Mouse (Mus musculus) spleen, adult 2 months (tissue): Measurements from ENCODE around the gene Tnf. TPM values are rescaled to one million over a fixed set of nuclear protein-coding genes. Genes with fewer than 3 reads are reported as not detected.

Experiments used
- DNase-seq, 2 experiments: peaks; one replicate each; pipeline versions ENCODE4 v3.0.0 to v3.0.0-alpha.2; 2012 to 2021; ENCODE audit warnings: low spot score in 2 of 2, low read depth in 1 of 2
- H3K27ac ChIP-seq: fragments of 200-500 bp; 2 replicates; pipeline ENCODE4 v1.5.1; 2012; ENCODE audit warnings: low read length, inconsistent platforms; ENCODE audit not compliant: insufficient read depth
- H3K27me3 ChIP-seq: fragments of 200-500 bp; 2 replicates; pipeline ENCODE4 v1.6.1; 2012; ENCODE audit warnings: mild to moderate bottlenecking, moderate library complexity, low read length, inconsistent platforms; ENCODE audit not compliant: control insufficient read depth, insufficient read depth
- H3K36me3 ChIP-seq: fragments of 200-500 bp; 2 replicates; pipeline ENCODE4 v1.6.1; 2012; ENCODE audit warnings: mild to moderate bottlenecking, low read length, inconsistent platforms; ENCODE audit not compliant: control insufficient read depth, insufficient read depth
- H3K4me1 ChIP-seq: fragments of 200-500 bp; 2 replicates; pipeline ENCODE4 v1.6.1; 2011; ENCODE audit warnings: inconsistent platforms; ENCODE audit not compliant: control insufficient read depth, insufficient read depth, insufficient read length
- H3K4me3 ChIP-seq: fragments of 200-500 bp; 2 replicates; pipeline ENCODE4 v1.5.1; 2011; ENCODE audit warnings: mild to moderate bottlenecking, inconsistent platforms; ENCODE audit not compliant: insufficient read depth, insufficient read length; ENCODE audit errors: extremely low read depth
- CTCF ChIP-seq: fragments of 200-500 bp; IDR thresholded peaks from 2 replicates; pipeline ENCODE4 v1.5.1; 2011; ENCODE audit warnings: mild to moderate bottlenecking, inconsistent platforms; ENCODE audit not compliant: insufficient read depth, insufficient read length, insufficient replicate concordance; ENCODE audit errors: extremely low read depth
- POLR2A ChIP-seq: fragments of 200-500 bp; IDR thresholded peaks from 2 replicates; pipeline ENCODE4 v1.6.1; 2011; ENCODE audit warnings: low read depth, low read length, inconsistent platforms
- WGBS: fragments of 180-500 bp; shearing (Covaris S2); methylation state at CpG from one replicate; pipeline ENCODE4 v1.1.7; 2018; 5-methylcytosine and 5-hydroxymethylcytosine counted together
- polyA plus RNA-seq: library from polyadenylated mRNA; depleted of rRNA; stranded (reverse); fragments of >200 nt; gene quantifications from 2 replicates; pipeline ENCODE4 v1.2.3, GENCODE M21; 2012; rRNA removed

Gene Tnf
- polyA plus RNA-seq, 1 experiment, result 7.5 TPM

GRCm38 (mm10) chr17:35156461-35157200 is 45.2 kb downstream of the Tnf start:
- H3K36me3 ChIP-seq, result peaks cover 97% of the 10 kb centered on the region
- 95% methylated on average over 33 of the region's 33 CpGs for WGBS

GRCm38 (mm10) chr17:35155451-35155850 is 46.4 kb downstream of the Tnf start:
- no peaks in the 10 kb centered on the region for H3K4me1 ChIP-seq
- H3K4me3 ChIP-seq, result no peak overlapping the region
- H3K36me3 ChIP-seq, result peaks cover 94% of the 10 kb centered on the region
- no peak for DNase-seq
- WGBS, result 93% methylated on average over 12 of the region's 12 CpGs
- TF ChIP-seq CTCF (no peak), POLR2A (no peak)
- no peaks in the 10 kb centered on the region for H3K27me3 ChIP-seq
- no peak overlapping the region for H3K27ac ChIP-seq

More at GRCm38 (mm10) chr17:35156461-35157200, 45.2 kb downstream of the Tnf start:
- no peaks in the 10 kb centered on the region for H3K4me1 ChIP-seq
- no peak overlapping the region for H3K4me3 ChIP-seq
- TF ChIP-seq POLR2A, result no peak
- TF ChIP-seq CTCF, result no peak
- DNase-seq, result no peak
- H3K27me3 ChIP-seq, result no peaks in the 10 kb centered on the region
- H3K27ac ChIP-seq, result no peak overlapping the region

- Histone ChIP-seq H3K4me1 (no peaks in the 10 kb centered on the region), H3K36me3 (peaks cover 94% of the 10 kb centered on the region), H3K27me3 (no peaks in the 10 kb centered on the region), H3K4me3 (no peak overlapping the region), H3K27ac (no peak overlapping the region)
- TF ChIP-seq CTCF (no peak), POLR2A (no peak)
- WGBS, result 96% methylated on average over 7 of the region's 7 CpGs
- DNase-seq, result no peak
Observed at GRCm38 (mm10) chr17:35154616-35155015, 47.2 kb downstream of the Tnf start.

- no peaks in the 10 kb centered on the region for H3K4me1 ChIP-seq
- DNase-seq, result no peak
- H3K27me3 ChIP-seq, result no peaks in the 10 kb centered on the region
- TF ChIP-seq POLR2A (no peak), CTCF (no peak)
- peaks cover 93% of the 10 kb centered on the region for H3K36me3 ChIP-seq
- H3K27ac ChIP-seq, result no peak overlapping the region
- WGBS, result 94% methylated on average over 4 of the region's 4 CpGs
- no peak overlapping the region for H3K4me3 ChIP-seq
Observed at GRCm38 (mm10) chr17:35153931-35154330, 47.9 kb downstream of the Tnf start.

GRCm38 (mm10) chr17:35153077-35153476 is 48.7 kb downstream of the Tnf start:
- Histone ChIP-seq H3K27me3 (no peaks in the 10 kb centered on the region), H3K4me1 (no peaks in the 10 kb centered on the region), H3K27ac (no peak overlapping the region), H3K36me3 (peaks cover 86% of the 10 kb centered on the region), H3K4me3 (no peak overlapping the region)
- WGBS, result 91% methylated on average over 9 of the region's 9 CpGs
- DNase-seq, result no peak
- TF ChIP-seq POLR2A (no peak), CTCF (no peak)

- no peak for DNase-seq
- H3K4me1 ChIP-seq, result no peaks in the 10 kb centered on the region
- WGBS, result 94% methylated on average over 4 of the region's 4 CpGs
- H3K27me3 ChIP-seq, result no peaks in the 10 kb centered on the region
- peaks cover 78% of the 10 kb centered on the region for H3K36me3 ChIP-seq
- H3K27ac ChIP-seq, result no peak overlapping the region
- no peak overlapping the region for H3K4me3 ChIP-seq
- TF ChIP-seq POLR2A (no peak), CTCF (no peak)
Observed at GRCm38 (mm10) chr17:35152121-35152520, 49.7 kb downstream of the Tnf start.

Other genes starting within 250 kb of the Tnf start
- gene Hspa1b, start 242.8 kb downstream of the Tnf start, polyA plus RNA-seq, result 7.6 and 12.5 TPM in 2 replicates
- not detected in 2 replicates for gene Gm20481, start 232.1 kb downstream of the Tnf start, polyA plus RNA-seq
- 4.2 and 6.7 TPM in 2 replicates for gene Hspa1a, start 229.9 kb downstream of the Tnf start, polyA plus RNA-seq
- gene Hspa1l, start 229.3 kb downstream of the Tnf start, polyA plus RNA-seq, result 0.05 and 0.06 TPM in 2 replicates
- gene Lsm2, start 220.1 kb downstream of the Tnf start, polyA plus RNA-seq, result 60.7 and 65.2 TPM in 2 replicates
- 489 and 697 TPM in 2 replicates for gene Vars, start 201.0 kb downstream of the Tnf start, polyA plus RNA-seq
- gene Vwa7, start 185.4 kb downstream of the Tnf start, polyA plus RNA-seq, result 0.72 and 0.90 TPM in 2 replicates
- 7.3 and 14.7 TPM in 2 replicates for gene Sapcd1, start 174.0 kb downstream of the Tnf start, polyA plus RNA-seq
- 8.6 and 9.5 TPM in 2 replicates for gene Msh5, start 155.3 kb downstream of the Tnf start, polyA plus RNA-seq
- 123 and 134 TPM in 2 replicates for gene Clic1, start 152.0 kb downstream of the Tnf start, polyA plus RNA-seq
- gene Ddah2, start 143.0 kb downstream of the Tnf start, polyA plus RNA-seq, result 18.4 and 18.9 TPM in 2 replicates
- gene Ly6g6c, start 136.6 kb downstream of the Tnf start, polyA plus RNA-seq, result 0.47 and 0.59 TPM in 2 replicates
- gene Mpig6b, start 135.8 kb downstream of the Tnf start, polyA plus RNA-seq, result 4.8 and 5.6 TPM in 2 replicates
- 0.31 and 0.39 TPM in 2 replicates for gene Ly6g6e, start 125.1 kb downstream of the Tnf start, polyA plus RNA-seq
- 1.3 and 1.8 TPM in 2 replicates for gene Ly6g6d, start 123.9 kb downstream of the Tnf start, polyA plus RNA-seq
- 7.8 and 9.7 TPM in 2 replicates for gene Ly6g6f, start 116.4 kb downstream of the Tnf start, polyA plus RNA-seq
- 119 and 154 TPM in 2 replicates for gene Abhd16a, start 112.7 kb downstream of the Tnf start, polyA plus RNA-seq
- not detected in 2 replicates for gene Ly6g5c, start 93.7 kb downstream of the Tnf start, polyA plus RNA-seq
- 2.4 and 2.9 TPM in 2 replicates for gene Ly6g5b, start 86.6 kb downstream of the Tnf start, polyA plus RNA-seq
- 20.9 and 29.9 TPM in 2 replicates for gene Gpank1, start 80.6 kb downstream of the Tnf start, polyA plus RNA-seq
- 176 and 238 TPM in 2 replicates for gene Csnk2b, start 80.0 kb downstream of the Tnf start, polyA plus RNA-seq
- 6.8 and 10.0 TPM in 2 replicates for gene D17H6S53E, start 75.6 kb downstream of the Tnf start, polyA plus RNA-seq
- gene Apom, start 70.0 kb downstream of the Tnf start, polyA plus RNA-seq, result 0.12 and 0.18 TPM in 2 replicates
- gene Bag6, start 66.8 kb downstream of the Tnf start, polyA plus RNA-seq, result 166 and 202 TPM in 2 replicates
- gene Prrc2a, start 37.1 kb downstream of the Tnf start, polyA plus RNA-seq, result 362 and 462 TPM in 2 replicates
- gene Aif1, start 25.9 kb downstream of the Tnf start, polyA plus RNA-seq, result 8.3 and 10.2 TPM in 2 replicates
- 109 and 112 TPM in 2 replicates for gene Lst1, start 13.6 kb downstream of the Tnf start, polyA plus RNA-seq
- 531 and 756 TPM in 2 replicates for gene Ltb, start 7.6 kb downstream of the Tnf start, polyA plus RNA-seq
- 24.8 and 26.8 TPM in 2 replicates for gene Lta, start 3.3 kb upstream of the Tnf start, polyA plus RNA-seq
- 0.34 TPM in 1 of 2 replicates, not detected in the other for gene Gm16181, start 18.8 kb upstream of the Tnf start, polyA plus RNA-seq
- gene Atp6v1g2, start 31.7 kb upstream of the Tnf start, polyA plus RNA-seq, result 5.0 TPM in 2 replicates
- gene Nfkbil1, start 33.8 kb upstream of the Tnf start, polyA plus RNA-seq, result 16.9 and 29.1 TPM in 2 replicates
- gene Ddx39b, start 39.7 kb upstream of the Tnf start, polyA plus RNA-seq, result 284 and 323 TPM in 2 replicates
- gene H2-D1, start 60.7 kb upstream of the Tnf start, polyA plus RNA-seq, result 1,148 and 1,488 TPM in 2 replicates
- gene H2-Q1, start 118.4 kb upstream of the Tnf start, polyA plus RNA-seq, result not detected in 2 replicates
- gene H2-Q2, start 140.2 kb upstream of the Tnf start, polyA plus RNA-seq, result 0.48 and 0.58 TPM in 2 replicates
- 249 and 304 TPM in 2 replicates for gene H2-Q4, start 177.6 kb upstream of the Tnf start, polyA plus RNA-seq
- 239 and 253 TPM in 2 replicates for gene H2-Q6, start 222.8 kb upstream of the Tnf start, polyA plus RNA-seq
- 667 and 745 TPM in 2 replicates for gene H2-Q7, start 237.1 kb upstream of the Tnf start, polyA plus RNA-seq